Mouse (Mus musculus) left cerebral cortex, postnatal 10 days (tissue): ENCODE results near the gene Stim1. TPM values are rescaled to one million over a fixed set of nuclear protein-coding genes. Genes with fewer than 3 reads are reported as not detected.

Experiments used
- DNase-seq, 2 experiments: peaks; one replicate each; pipeline ENCODE4 v3.0.0; 2021 to 2022; ENCODE audit warnings: low spot score in 2 of 2, mixed read lengths in 1 of 2; ENCODE audit errors: extremely low spot score in 1 of 2
- intact Hi-C: fragments of 180-260 bp; cut with DNase I; formaldehyde crosslinking; loops from one replicate; pipeline ENCODE4 v1.15.1; 2025
- total RNA-seq, 2 experiments: library from RNA; stranded (reverse); gene quantifications; 2 replicates each; pipeline ENCODE4 v1.2.3; 2021

Stim1 gene
- total RNA-seq, 2 experiments from 2014 or later: 71.5 to 73.3 TPM

GRCm38 (mm10) chr7:102333741-102334140 is 66.1 kb downstream of the Stim1 start:
- DNase-seq: no peak
- intact Hi-C loops: no loop called here

- intact Hi-C loops: no loop called here
- no peak for DNase-seq
Observed at GRCm38 (mm10) chr7:102337326-102337725, 69.7 kb downstream of the Stim1 start.

GRCm38 (mm10) chr7:102337898-102338297 is 70.3 kb downstream of the Stim1 start:
- peak in 1 of 2 experiments; percentile 40 for DNase-seq
- intact Hi-C loops: no loop called here

DNA sequence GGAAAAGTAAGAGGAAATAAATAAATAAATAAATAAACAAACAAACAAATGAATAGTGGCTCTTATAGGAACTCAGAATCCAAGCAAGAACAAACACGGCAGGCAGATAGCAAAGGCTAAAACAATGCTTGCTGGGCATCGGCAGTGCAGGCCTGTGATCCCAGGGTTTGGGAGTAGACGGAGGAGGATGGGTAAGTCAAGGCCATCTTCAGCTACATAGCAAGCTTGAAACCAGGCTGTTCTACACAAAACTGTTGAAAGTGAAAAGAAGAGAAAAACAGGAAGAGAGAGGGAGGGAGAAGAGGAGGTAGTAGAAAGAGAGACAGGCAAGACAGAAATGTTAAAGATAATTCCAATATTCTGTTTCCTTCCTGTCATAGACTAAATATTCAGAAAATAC is 71.3 kb downstream of the Stim1 start:
- intact Hi-C loops: no loop called here
- DNase-seq: no peak

DNA sequence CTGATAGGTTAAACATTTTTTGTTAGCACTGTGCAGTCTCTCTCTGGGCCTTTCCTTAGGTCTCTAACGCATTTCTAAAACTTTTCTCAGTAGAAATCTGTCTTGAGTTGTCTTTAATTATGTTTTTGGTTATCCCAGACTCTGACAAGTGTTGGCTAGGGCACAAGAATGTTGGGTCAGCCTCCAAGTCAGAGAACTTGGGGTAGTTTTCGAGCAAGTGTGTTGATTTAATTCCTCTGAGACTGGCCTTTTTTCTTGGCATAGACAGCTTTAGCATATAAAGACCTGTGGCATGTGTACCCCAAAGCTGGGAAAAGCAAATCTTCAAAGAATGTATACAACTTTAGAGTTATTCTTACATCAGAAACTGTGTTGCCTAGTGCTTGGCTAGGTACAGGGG is 78.3 kb downstream of the Stim1 start:
- DNase-seq: no peak
- intact Hi-C loops: no loop called here

GRCm38 (mm10) chr7:102347327-102347726 is 79.7 kb downstream of the Stim1 start:
- no peak for DNase-seq
- intact Hi-C loops: no loop called here

- intact Hi-C loops: no loop called here
- DNase-seq: no peak
Observed at GRCm38 (mm10) chr7:102348681-102349080, 81.1 kb downstream of the Stim1 start.

DNA sequence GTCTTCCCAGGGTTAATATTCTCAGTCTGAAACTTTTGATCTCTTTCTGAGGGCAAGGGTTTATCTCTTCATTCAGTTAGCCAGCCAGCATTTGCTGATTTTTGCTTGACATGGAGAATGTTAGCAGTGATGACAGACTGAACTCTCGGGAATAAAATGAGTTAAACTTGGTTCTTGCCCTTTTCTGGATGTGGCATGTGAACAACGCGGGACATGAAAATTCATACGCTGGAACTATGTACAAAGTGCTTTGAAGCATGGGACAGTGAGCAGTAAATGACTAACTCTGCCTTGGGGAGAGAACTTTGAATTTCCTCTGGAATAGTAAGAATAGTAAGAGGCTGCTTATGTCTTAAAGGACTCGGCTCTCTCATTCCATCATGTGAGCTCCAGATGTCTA is 81.6 kb downstream of the Stim1 start:
- no peak for DNase-seq
- intact Hi-C loops: no loop called here

GRCm38 (mm10) chr7:102353420-102353819 is 85.8 kb downstream of the Stim1 start:
- intact Hi-C loops: no loop called here
- no peak for DNase-seq

DNA sequence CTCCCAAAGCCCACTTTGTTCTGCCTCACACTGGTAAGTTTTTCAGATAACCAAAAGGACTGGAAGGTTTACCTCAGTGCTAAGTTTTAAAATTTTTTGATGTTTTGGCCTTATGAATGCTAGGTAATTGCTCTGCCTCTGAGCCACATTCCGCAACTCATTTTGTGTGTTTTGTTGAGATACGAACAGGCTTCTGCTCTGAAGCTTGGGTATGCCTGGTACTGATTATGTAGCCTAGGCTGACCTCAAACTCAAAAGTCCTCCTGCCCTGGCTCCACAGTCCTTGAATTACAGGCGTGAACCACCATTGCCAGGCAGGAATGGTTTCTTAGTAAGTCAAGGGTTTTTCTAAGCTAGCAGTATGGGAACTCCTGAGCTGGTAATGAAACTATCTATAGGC is 90.5 kb downstream of the Stim1 start:
- no peak for DNase-seq
- intact Hi-C loops: no loop called here

DNA sequence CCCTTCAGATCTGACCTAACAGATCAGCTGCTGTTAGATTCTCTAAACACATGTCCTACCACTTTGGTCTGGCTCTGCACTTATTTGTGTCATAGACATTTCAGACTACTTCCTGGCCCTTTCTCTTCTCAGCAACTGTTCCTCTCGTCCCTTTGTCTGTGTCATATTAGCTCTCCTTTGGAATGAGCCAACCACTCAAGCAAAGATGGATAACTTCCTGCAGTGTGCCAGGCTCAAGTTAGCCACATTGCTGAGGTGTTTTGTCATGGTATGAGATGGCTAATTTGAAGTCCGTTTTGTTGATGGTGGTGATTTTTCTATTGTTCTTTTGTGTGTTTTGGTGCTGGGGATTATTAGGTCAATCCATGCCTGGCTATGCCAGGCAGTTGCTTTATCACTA is 93.7 kb downstream of the Stim1 start:
- intact Hi-C loops: no loop called here
- DNase-seq: no peak

DNA sequence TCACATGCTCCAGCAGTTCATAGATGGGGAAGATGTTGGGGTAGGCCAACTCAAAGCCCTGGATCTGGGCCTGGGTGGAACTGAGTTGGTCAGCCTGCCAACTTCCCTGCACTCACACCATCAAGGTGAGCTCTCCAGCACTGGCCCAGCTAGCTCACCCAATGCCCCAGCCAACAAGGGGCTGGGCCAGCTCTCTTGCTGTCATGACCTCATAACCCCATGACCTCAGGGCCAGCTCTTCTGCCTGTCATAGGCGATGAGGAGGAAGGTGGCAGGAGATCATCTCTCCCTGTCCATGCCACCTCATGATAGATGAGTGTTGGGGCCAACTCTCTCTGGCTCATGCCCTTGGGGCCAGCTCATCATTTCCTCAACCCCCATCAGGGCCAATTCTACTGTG is 96.2 kb downstream of the Stim1 start:
- intact Hi-C loops: no loop called here
- DNase-seq: no peak

DNA sequence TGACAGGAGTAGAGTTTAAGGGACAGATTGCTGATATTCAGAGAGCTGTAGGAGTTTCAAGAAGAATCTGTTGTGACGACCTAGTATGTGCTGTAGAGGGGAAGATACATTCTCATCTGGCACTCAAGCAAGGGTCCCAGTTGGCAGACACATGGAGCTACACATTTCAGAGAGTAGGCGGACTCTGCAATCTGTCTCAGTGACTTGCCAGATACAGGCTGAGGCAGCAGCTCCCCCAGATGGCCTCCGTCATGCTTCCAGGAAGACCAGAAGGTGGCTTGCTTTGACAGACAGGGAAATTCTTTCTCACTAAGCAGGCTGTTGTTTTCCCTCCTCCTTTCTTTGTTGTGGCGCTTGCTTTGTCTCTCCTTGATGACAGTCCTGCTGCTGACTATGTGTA is 102.1 kb downstream of the Stim1 start:
- intact Hi-C loops: no loop called here
- DNase-seq: peak; percentile 60 to 82

DNA sequence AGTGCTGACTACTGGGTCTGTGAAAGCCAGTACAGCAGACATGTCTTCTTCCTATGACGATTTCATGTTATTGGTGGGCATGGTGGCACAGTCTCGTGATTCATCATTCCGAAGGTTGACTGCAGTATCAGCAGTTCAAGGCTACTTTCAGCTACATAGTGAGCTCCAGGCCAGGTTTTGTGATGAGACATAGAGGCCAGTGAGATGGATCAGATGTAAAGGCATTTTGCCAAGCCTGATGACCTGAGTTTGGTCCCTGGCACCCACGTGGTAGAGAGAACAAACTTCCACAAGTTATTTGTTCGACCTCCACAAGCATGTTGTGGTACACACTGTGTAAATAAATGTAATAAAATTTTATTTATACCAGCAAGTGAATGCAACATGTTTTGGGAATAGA is 102.9 kb downstream of the Stim1 start:
- DNase-seq: no peak
- intact Hi-C loops: no loop called here

GRCm38 (mm10) chr7:102373382-102374072 is 105.9 kb downstream of the Stim1 start:
- no peak for DNase-seq
- intact Hi-C loops: no loop called here

GRCm38 (mm10) chr7:102383221-102383620 is 115.6 kb downstream of the Stim1 start:
- no peak for DNase-seq
- intact Hi-C loops: no loop called here

DNA sequence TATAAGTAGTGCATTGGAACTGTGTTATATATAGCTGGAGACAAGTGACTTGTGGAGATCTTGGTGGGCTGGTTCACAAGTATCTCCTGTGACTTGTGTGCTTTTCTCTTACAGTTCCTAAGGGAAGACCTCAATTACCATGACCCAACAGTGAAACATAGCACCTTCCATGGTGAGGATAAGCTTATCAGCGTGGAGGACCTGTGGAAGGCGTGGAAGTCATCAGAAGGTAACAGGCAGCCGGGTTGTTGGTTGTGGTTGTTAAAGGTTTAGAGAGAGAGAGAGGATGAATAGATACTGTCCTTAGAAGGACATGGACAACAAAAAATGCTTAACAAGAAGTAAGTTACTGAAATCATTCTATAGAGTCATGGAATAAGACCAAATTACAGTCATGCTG is 118.4 kb downstream of the Stim1 start:
- intact Hi-C loops: no loop called here
- DNase-seq: no peak

DNA sequence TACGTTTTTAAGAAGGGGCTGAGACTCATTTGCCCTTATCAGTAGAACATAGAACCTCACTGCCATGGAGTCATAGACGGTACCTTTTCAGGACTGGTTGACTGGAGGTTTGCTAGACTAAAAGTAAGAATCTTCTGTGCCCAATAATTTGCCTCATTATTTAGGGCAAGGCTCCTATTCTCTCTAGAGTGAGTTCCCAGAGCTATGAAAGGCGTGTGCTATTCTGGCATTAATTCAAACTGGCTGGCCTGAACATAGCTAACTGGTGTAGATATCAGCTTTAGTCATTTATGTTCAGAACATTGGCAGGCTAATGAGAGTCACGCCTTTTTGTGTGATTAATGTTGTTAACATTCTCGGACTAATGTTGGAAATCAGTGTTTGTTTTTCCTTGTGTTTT is 121.5 kb downstream of the Stim1 start:
- intact Hi-C loops: no loop called here
- DNase-seq: no peak

DNA sequence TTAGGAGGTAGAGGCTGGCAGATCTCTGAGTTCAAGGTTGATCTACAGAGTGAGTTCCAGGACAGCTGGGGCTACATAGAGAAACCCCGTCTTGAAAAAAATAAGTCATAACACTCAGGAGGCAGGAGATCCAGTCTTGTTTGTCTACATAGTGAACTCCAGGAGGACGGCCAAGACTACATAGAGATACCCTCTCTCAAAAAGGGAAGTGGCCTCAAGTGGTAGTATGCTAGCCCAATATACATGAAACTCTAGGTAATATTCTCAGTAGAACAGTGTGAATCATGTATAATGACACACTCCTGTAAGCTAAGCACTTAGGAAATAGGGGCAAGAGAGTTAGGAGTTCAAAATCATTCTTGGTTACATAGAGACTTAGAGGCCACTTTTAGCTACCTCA is 126.3 kb downstream of the Stim1 start:
- no peak for DNase-seq
- intact Hi-C loops: no loop called here

DNA sequence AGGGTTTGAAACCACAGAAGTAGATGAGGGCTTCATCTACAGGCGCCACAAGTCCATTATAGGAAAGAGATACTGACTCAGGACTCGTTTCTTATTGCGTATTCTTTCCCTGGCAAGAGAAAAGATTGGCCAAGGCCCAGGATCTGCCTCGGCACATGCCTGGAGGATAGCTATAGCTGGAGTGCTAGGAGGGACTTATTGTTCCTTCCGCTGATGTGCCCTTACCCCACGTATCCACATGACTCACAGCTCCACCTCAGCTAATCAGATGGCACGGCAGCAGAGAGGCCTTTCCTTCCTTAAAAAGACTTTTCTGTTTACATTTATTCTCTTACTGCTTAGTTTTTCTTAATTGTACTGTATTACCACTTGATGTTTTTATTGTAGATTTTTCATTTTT is 128.3 kb downstream of the Stim1 start:
- DNase-seq: no peak
- intact Hi-C loops: no loop called here

DNA sequence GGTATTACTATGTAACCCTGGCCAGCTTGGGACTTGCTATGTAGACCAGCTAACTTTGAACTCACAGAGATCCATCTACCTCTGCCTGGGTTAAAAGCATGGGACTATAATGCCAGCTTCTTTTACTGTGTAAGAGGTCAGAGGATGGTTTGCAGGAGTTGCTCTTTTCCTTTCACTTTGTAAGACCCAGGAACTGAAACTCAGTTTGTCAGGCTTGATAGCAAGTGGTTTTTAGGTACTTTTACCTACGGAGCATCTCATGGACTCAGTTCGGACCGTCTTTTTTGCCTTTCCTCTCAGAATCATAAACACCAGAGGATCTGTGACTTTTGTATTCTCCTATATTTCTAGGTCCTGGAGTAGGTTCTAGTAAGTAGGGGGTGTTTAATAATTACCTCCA is 128.7 kb downstream of the Stim1 start:
- DNase-seq: no peak
- intact Hi-C loops: no loop called here
